Mouse (Mus musculus) bone marrow macrophage, adult 2 months (primary cell): ENCODE data around the gene Serinc2. TPM values are rescaled to one million over a fixed set of nuclear protein-coding genes. Genes with fewer than 3 reads are reported as not detected.

Experiments
- H3K27ac ChIP-seq: 2 replicates; pipeline ENCODE4 v1.5.1; 2012; ENCODE audit warnings: low read depth, low read length; ENCODE audit not compliant: insufficient read depth
- H3K4me1 ChIP-seq: 2 replicates; pipeline ENCODE4 v1.6.1; 2012; ENCODE audit warnings: low read length; ENCODE audit not compliant: control insufficient read depth, insufficient read depth
- H3K4me3 ChIP-seq: 2 replicates; pipeline ENCODE4 v1.5.1; 2012; ENCODE audit warnings: mild to moderate bottlenecking, low read length, moderate library complexity; ENCODE audit not compliant: insufficient read depth
- CTCF ChIP-seq: IDR thresholded peaks from 2 replicates; pipeline ENCODE4 v1.5.1; 2012; ENCODE audit warnings: low read depth, mild to moderate bottlenecking, low read length, moderate library complexity
- POLR2A ChIP-seq: IDR thresholded peaks from 2 replicates; pipeline ENCODE4 v1.6.1; 2012; ENCODE audit warnings: mild to moderate bottlenecking, low read depth, low read length, borderline replicate concordance
- polyA plus RNA-seq: library from polyadenylated mRNA; stranded (reverse); fragments of >200 nt; gene quantifications from 2 replicates; pipeline ENCODE4 v1.2.4, GENCODE M21; 2012; ENCODE audit not compliant: missing spikeins, insufficient read depth, insufficient read length

The Serinc2 gene
- polyA plus RNA-seq, 1 experiment, result 1.3 TPM

GRCm38 (mm10) chr4:130299629-130300018, 20.6 kb upstream of the Serinc2 start:
- Histone ChIP-seq H3K27ac (no peak overlapping the region), H3K4me3 (no peak overlapping the region), H3K4me1 (peaks cover 3% of the 10 kb centered on the region; the same call in 1 of the 2 replicates)
- no peak for TF ChIP-seq POLR2A
- TF ChIP-seq CTCF, result no peak

GRCm38 (mm10) chr4:130298877-130299628, 20.0 kb upstream of the Serinc2 start:
- no peak overlapping the region for H3K27ac ChIP-seq
- peaks cover 3% of the 10 kb centered on the region; the same call in 1 of the 2 replicates for H3K4me1 ChIP-seq
- no peak for TF ChIP-seq CTCF
- TF ChIP-seq POLR2A, result no peak
- H3K4me3 ChIP-seq, result no peak overlapping the region

GRCm38 (mm10) chr4:130297123-130297529, 18.1 kb upstream of the Serinc2 start:
- H3K4me1 ChIP-seq, result peaks cover 3% of the 10 kb centered on the region; the same call in 1 of the 2 replicates
- no peak for TF ChIP-seq POLR2A
- TF ChIP-seq CTCF, result peak; percentile 56
- H3K27ac ChIP-seq, result no peak overlapping the region
- H3K4me3 ChIP-seq, result no peak overlapping the region

GRCm38 (mm10) chr4:130296243-130296965, 17.4 kb upstream of the Serinc2 start:
- Histone ChIP-seq H3K4me1 (peaks cover 3% of the 10 kb centered on the region; the same call in 1 of the 2 replicates), H3K27ac (no peak overlapping the region), H3K4me3 (no peak overlapping the region)
- TF ChIP-seq POLR2A (no peak), CTCF (no peak)

GRCm38 (mm10) chr4:130295047-130295745, 16.2 kb upstream of the Serinc2 start:
- Histone ChIP-seq H3K4me3 (no peak overlapping the region), H3K4me1 (peaks cover 3% of the 10 kb centered on the region; the same call in 1 of the 2 replicates), H3K27ac (no peak overlapping the region)

GRCm38 (mm10) chr4:130294513-130294912, 15.5 kb upstream of the Serinc2 start:
- peaks cover 6% of the 10 kb centered on the region for H3K4me1 ChIP-seq
- TF ChIP-seq CTCF, result no peak
- TF ChIP-seq POLR2A, result no peak
- no peak overlapping the region for H3K4me3 ChIP-seq
- no peak overlapping the region for H3K27ac ChIP-seq

More at GRCm38 (mm10) chr4:130295047-130295745, 16.2 kb upstream of the Serinc2 start:
- TF ChIP-seq POLR2A (no peak), CTCF (no peak)

- Histone ChIP-seq H3K4me1 (peaks cover 6% of the 10 kb centered on the region), H3K4me3 (no peak overlapping the region), H3K27ac (no peak overlapping the region)
- TF ChIP-seq CTCF, result peak; percentile 86
- TF ChIP-seq POLR2A, result no peak
Observed at GRCm38 (mm10) chr4:130292271-130292670, 13.3 kb upstream of the Serinc2 start.

GRCm38 (mm10) chr4:130289824-130290223, 10.8 kb upstream of the Serinc2 start:
- peaks cover 4% of the 10 kb centered on the region for H3K4me1 ChIP-seq
- no peak for TF ChIP-seq CTCF
- no peak for TF ChIP-seq POLR2A

GRCm38 (mm10) chr4:130286531-130286930, 7.5 kb upstream of the Serinc2 start:
- Histone ChIP-seq H3K4me1 (peaks cover 19% of the 10 kb centered on the region), H3K4me3 (no peak overlapping the region), H3K27ac (no peak overlapping the region)
- TF ChIP-seq POLR2A (no peak), CTCF (no peak)

More at GRCm38 (mm10) chr4:130289824-130290223, 10.8 kb upstream of the Serinc2 start:
- Histone ChIP-seq H3K4me3 (no peak overlapping the region), H3K27ac (no peak overlapping the region)
